Mouse (Mus musculus) MEL (cell line): ENCODE data around the gene Cdkal1. TPM values are rescaled to one million over a fixed set of nuclear protein-coding genes. Genes with fewer than 3 reads are reported as not detected.

Source experiments
- DNase-seq: peaks from one replicate; pipeline ENCODE4 v3.0.0; 2011; ENCODE audit warnings: low read depth, low spot score
- H3K27ac ChIP-seq: 2 replicates; pipeline ENCODE4 v1.5.1; 2012; ENCODE audit warnings: low read depth, mild to moderate bottlenecking, control low read depth, low read length, moderate library complexity; ENCODE audit not compliant: control insufficient read depth
- H3K27me3 ChIP-seq, 2 experiments: fragments of 150-350 bp in 1 of 2; sonication (generic) in 1 of 2; 2 replicates each; pipeline ENCODE4 v1.6.1; 2012; ENCODE audit warnings: low read length in 2 of 2, mild to moderate bottlenecking in 2 of 2, improper control_type of control experiment in 1 of 2, moderate library complexity in 1 of 2; ENCODE audit not compliant: insufficient read depth in 2 of 2, control insufficient read depth in 1 of 2
- H3K36me3 ChIP-seq, 2 experiments: 2 replicates each; pipeline ENCODE4 v1.6.1; 2012 to 2014; ENCODE audit warnings: low read length in 2 of 2, improper control_type of control experiment in 1 of 2, inconsistent platforms in 1 of 2, mild to moderate bottlenecking in 1 of 2; ENCODE audit not compliant: insufficient read depth in 2 of 2, control insufficient read depth in 1 of 2
- H3K4me1 ChIP-seq, 2 experiments: fragments of 150-350 bp in 1 of 2; sonication (generic) in 1 of 2; 2 replicates each; pipeline ENCODE4 v1.6.1; 2012; ENCODE audit warnings: low read length in 2 of 2, improper control_type of control experiment in 1 of 2, mild to moderate bottlenecking in 1 of 2; ENCODE audit not compliant: insufficient read depth in 2 of 2, control insufficient read depth in 1 of 2
- H3K4me3 ChIP-seq, 2 experiments: fragments of 150-350 bp in 1 of 2; sonication (generic) in 1 of 2; 2 replicates each; pipeline ENCODE4 v1.5.1; 2012; ENCODE audit warnings: low read depth in 2 of 2, low read length in 2 of 2, mild to moderate bottlenecking in 2 of 2, moderate library complexity in 2 of 2, control low read depth in 1 of 2, improper control_type of control experiment in 1 of 2; ENCODE audit not compliant: control insufficient read depth in 1 of 2, insufficient read depth in 1 of 2
- H3K79me2 ChIP-seq: 2 replicates; pipeline ENCODE4 v1.6.1; 2012; ENCODE audit warnings: mild to moderate bottlenecking, low read length, moderate library complexity; ENCODE audit not compliant: control insufficient read depth, poor library complexity, insufficient read depth
- H3K9ac ChIP-seq: 2 replicates; pipeline ENCODE4 v1.6.1; 2012; ENCODE audit warnings: low read depth, mild to moderate bottlenecking, control low read depth, low read length, moderate library complexity; ENCODE audit not compliant: control insufficient read depth, poor library complexity, severe bottlenecking
- H3K9me3 ChIP-seq: fragments of 150-350 bp; sonication (generic); replicated peaks from 2 replicates; pipeline ENCODE4 v1.6.1; 2012; ENCODE audit warnings: mild to moderate bottlenecking, low read length, improper control_type of control experiment, moderate library complexity; ENCODE audit not compliant: insufficient read depth
- ETS1 ChIP-seq: IDR thresholded peaks from 2 replicates; pipeline ENCODE4 v1.6.1; 2012; ENCODE audit warnings: low read depth, mild to moderate bottlenecking, inconsistent platforms, low read length, improper control_type of control experiment, moderate library complexity
- GABPA ChIP-seq: IDR thresholded peaks from 2 replicates; pipeline ENCODE4 v1.6.1; 2012; ENCODE audit warnings: low read depth, mild to moderate bottlenecking, inconsistent platforms, low read length, improper control_type of control experiment, moderate library complexity
- KAT2A ChIP-seq: conservative IDR thresholded peaks from 2 replicates; pipeline ENCODE4 v1.6.1; 2012; ENCODE audit warnings: low read depth, low read length, improper control_type of control experiment, inconsistent platforms
- MAZ ChIP-seq: IDR thresholded peaks from 2 replicates; pipeline ENCODE4 v1.6.1; 2012; ENCODE audit warnings: low read depth, mild to moderate bottlenecking, inconsistent platforms, low read length, improper control_type of control experiment
- MXI1 ChIP-seq: IDR thresholded peaks from 2 replicates; pipeline ENCODE4 v1.6.1; 2011; ENCODE audit warnings: mild to moderate bottlenecking, low read depth, low read length, improper control_type of control experiment
- NELFE ChIP-seq: IDR thresholded peaks from 2 replicates; pipeline ENCODE4 v1.6.1; 2011; ENCODE audit warnings: low read depth, low read length, improper control_type of control experiment
- POLR2AphosphoS2 ChIP-seq: IDR thresholded peaks from 2 replicates; pipeline ENCODE4 v1.6.1; 2011; ENCODE audit warnings: low read length, improper control_type of control experiment
- POLR2AphosphoS5 ChIP-seq: IDR thresholded peaks from 2 replicates; pipeline ENCODE4 v1.6.1; 2012; ENCODE audit warnings: low read depth, borderline replicate concordance, mild to moderate bottlenecking, inconsistent platforms, low read length, moderate library complexity, mixed read lengths
- SIN3A ChIP-seq: IDR thresholded peaks from 2 replicates; pipeline ENCODE4 v1.6.1; 2012; ENCODE audit warnings: low read length, improper control_type of control experiment, inconsistent platforms
- TBP ChIP-seq: IDR thresholded peaks from 2 replicates; pipeline ENCODE4 v1.8.0; 2011; ENCODE audit warnings: low read depth, low read length, improper control_type of control experiment
- TCF12 ChIP-seq: IDR thresholded peaks from 2 replicates; pipeline ENCODE4 v1.6.1; 2014; ENCODE audit warnings: low read depth, mild to moderate bottlenecking, inconsistent platforms, low read length, improper control_type of control experiment, moderate library complexity
- UBTF ChIP-seq: IDR thresholded peaks from 2 replicates; pipeline ENCODE4 v1.6.1; 2012; ENCODE audit warnings: low read depth, mild to moderate bottlenecking, inconsistent platforms, low read length, improper control_type of control experiment, moderate library complexity, borderline replicate concordance; ENCODE audit not compliant: insufficient read depth
- USF2 ChIP-seq, 2 experiments: IDR thresholded peaks; 2 replicates each; pipeline ENCODE4 v1.6.1; 2011 to 2012; ENCODE audit warnings: improper control_type of control experiment in 2 of 2, low read length in 2 of 2, borderline replicate concordance in 1 of 2, inconsistent platforms in 1 of 2, low read depth in 1 of 2, mild to moderate bottlenecking in 1 of 2; ENCODE audit not compliant: insufficient read depth in 1 of 2
- ZKSCAN1 ChIP-seq: IDR thresholded peaks from 2 replicates; pipeline ENCODE4 v1.6.1; 2012; ENCODE audit warnings: low read depth, mild to moderate bottlenecking, inconsistent platforms, low read length, improper control_type of control experiment, moderate library complexity
- ZMIZ1 ChIP-seq: IDR thresholded peaks from 2 replicates; pipeline ENCODE4 v1.6.1; 2012; ENCODE audit warnings: low read depth, mild to moderate bottlenecking, inconsistent platforms, low read length, improper control_type of control experiment, moderate library complexity
- polyA plus RNA-seq, 2 experiments: library from polyadenylated mRNA; stranded (reverse) in 1 of 2; unstranded in 1 of 2; fragments of >175 nt in 1 of 2; fragments of >200 nt in 1 of 2; gene quantifications; 2 replicates each; pipeline versions ENCODE4 v1.2.1 to v1.2.4; 2012; ENCODE audit warnings: low replicate concordance in 2 of 2, low read depth in 1 of 2; ENCODE audit not compliant: insufficient read length in 2 of 2, insufficient read depth in 1 of 2, missing spikeins in 1 of 2
- total RNA-seq: library from RNA; depleted of rRNA; stranded (reverse); fragments of 300-350 nt; gene quantifications from 2 replicates; pipeline ENCODE4 v1.2.3, GENCODE M21; 2012

Gene Cdkal1
- total and polyA plus RNA-seq, 3 experiments = 10.6 to 11.0 TPM; not detected in 1

- Histone ChIP-seq H3K27me3 (no peaks in the 10 kb centered on the region), H3K79me2 (no peaks in the 10 kb centered on the region), H3K9me3 (no peaks in the 10 kb centered on the region), H3K9ac (no peak overlapping the region), H3K4me3 (no peak overlapping the region), H3K36me3 (no peaks in the 10 kb centered on the region), H3K27ac (no peak overlapping the region), H3K4me1 (no peaks in the 10 kb centered on the region)
- DNase-seq = no peak
- TF ChIP-seq POLR2AphosphoS2 (no peak), NELFE (no peak), GABPA (no peak), ZMIZ1 (no peak), ETS1 (no peak), UBTF (no peak), MXI1 (no peak), ZKSCAN1 (no peak), TBP (no peak), MAZ (no peak)
Measured at GRCm38 (mm10) chr13:29679479-29680186, 175.8 kb downstream of the Cdkal1 start.

GRCm38 (mm10) chr13:29677559-29677958, 177.9 kb downstream of the Cdkal1 start:
- no peaks in the 10 kb centered on the region for H3K79me2 ChIP-seq
- no peak overlapping the region for H3K27ac ChIP-seq
- no peak overlapping the region for H3K9ac ChIP-seq
- H3K4me3 ChIP-seq = no peak overlapping the region
- no peaks in the 10 kb centered on the region for H3K27me3 ChIP-seq
- H3K4me1 ChIP-seq = no peaks in the 10 kb centered on the region
- TF ChIP-seq POLR2AphosphoS5 (no peak), TCF12 (no peak), ZKSCAN1 (no peak), ETS1 (no peak), KAT2A (no peak), TBP (no peak), USF2 (IDR thresholded peaks at IDR 0.05; ENCODE audit: borderline replicate concordance in 1 of 2, insufficient read depth in 1 of 2, low read depth in 1 of 2, low read length in 2 of 2) (no peak), SIN3A (no peak)
- TF ChIP-seq, all 39 proteins: peak for 0
- no peak for DNase-seq
- Histone ChIP-seq H3K9me3 (no peaks in the 10 kb centered on the region), H3K36me3 (no peaks in the 10 kb centered on the region)
